Mouse (Mus musculus) heart, postnatal 0 days (tissue): Measurements from ENCODE around the gene Retreg3.

Experiments used
- CTCF ChIP-seq: IDR thresholded peaks from 2 replicates; pipeline ENCODE4 v1.5.1; 2016; ENCODE audit warnings: antibody characterized with exemption, control low read depth, low read depth
- EP300 ChIP-seq: IDR thresholded peaks from 2 replicates; pipeline ENCODE4 v1.6.1; 2016; ENCODE audit warnings: antibody characterized with exemption, low read depth

DNA sequence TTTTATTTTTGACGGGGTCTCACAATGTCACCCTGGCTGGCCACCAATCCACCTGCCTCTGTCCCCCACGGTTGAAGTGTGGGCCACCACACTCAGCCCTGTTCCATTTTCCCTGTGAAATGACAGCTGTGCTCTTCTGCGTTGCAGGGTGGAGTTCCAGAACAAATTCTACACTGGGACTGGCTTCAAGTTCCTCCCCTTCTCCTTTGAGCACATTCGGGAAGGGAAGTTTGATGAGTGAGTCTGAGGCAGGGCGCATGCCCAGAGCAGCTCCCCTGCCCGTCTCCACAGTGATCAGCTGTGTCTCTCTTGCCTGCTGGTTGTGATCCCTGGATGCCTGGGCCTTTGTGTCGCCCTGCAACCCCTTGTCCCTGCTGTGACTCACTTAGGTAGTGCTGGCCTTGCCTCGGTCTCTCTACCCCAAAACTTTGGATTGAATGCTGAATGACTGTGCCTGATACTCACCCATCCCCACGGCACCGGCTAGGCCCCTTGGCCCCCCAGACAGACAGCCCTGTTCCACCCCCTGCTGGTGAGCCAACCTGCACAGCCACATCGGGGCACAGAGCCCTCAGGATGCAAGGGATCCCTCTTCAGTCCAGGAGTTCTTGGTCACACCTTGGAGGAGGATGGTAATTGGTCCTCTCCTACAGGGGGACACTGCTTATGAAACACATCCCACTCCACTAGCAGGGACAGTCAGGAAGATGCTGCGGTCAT is 57.4 kb downstream of the Retreg3 start:
- no peak; the same call in 1 of the 2 replicates for TF ChIP-seq CTCF
- no peak for TF ChIP-seq EP300
